Mouse (Mus musculus) bone marrow macrophage, adult 2 months (primary cell): ENCODE results near the gene Fmnl3. TPM values are rescaled to one million over a fixed set of nuclear protein-coding genes. Genes with fewer than 3 reads are reported as not detected.

Experiments used
- H3K27ac ChIP-seq: 2 replicates; pipeline ENCODE4 v1.5.1; 2012; ENCODE audit warnings: low read depth, low read length; ENCODE audit not compliant: insufficient read depth
- H3K4me1 ChIP-seq: 2 replicates; pipeline ENCODE4 v1.6.1; 2012; ENCODE audit warnings: low read length; ENCODE audit not compliant: control insufficient read depth, insufficient read depth
- H3K4me3 ChIP-seq: 2 replicates; pipeline ENCODE4 v1.5.1; 2012; ENCODE audit warnings: mild to moderate bottlenecking, low read length, moderate library complexity; ENCODE audit not compliant: insufficient read depth
- CTCF ChIP-seq: IDR thresholded peaks from 2 replicates; pipeline ENCODE4 v1.5.1; 2012; ENCODE audit warnings: low read depth, mild to moderate bottlenecking, low read length, moderate library complexity
- POLR2A ChIP-seq: IDR thresholded peaks from 2 replicates; pipeline ENCODE4 v1.6.1; 2012; ENCODE audit warnings: mild to moderate bottlenecking, low read depth, low read length, borderline replicate concordance
- polyA plus RNA-seq: library from polyadenylated mRNA; stranded (reverse); fragments of >200 nt; gene quantifications from 2 replicates; pipeline ENCODE4 v1.2.4, GENCODE M21; 2012; ENCODE audit not compliant: missing spikeins, insufficient read depth, insufficient read length

Fmnl3 gene
- polyA plus RNA-seq, 1 experiment, result 23.2 TPM

GRCm38 (mm10) chr15:99295484-99295981 is 74.7 kb downstream of the Fmnl3 start, which contains the start of gene Fam186b:
TSS of gene Fam186b (minus strand) at chr15:99295888.
- H3K4me1 ChIP-seq, result peaks cover 10% of the 10 kb centered on the region
- TF ChIP-seq CTCF (no peak), POLR2A (no peak)
- H3K27ac ChIP-seq, result no peak within 1 kb of the TSS
- peak within 1 kb of the TSS; percentile 69 for H3K4me3 ChIP-seq

- H3K4me1 ChIP-seq, result peaks cover 10% of the 10 kb centered on the region
- peak within 1 kb of the TSS; percentile 69 for H3K4me3 ChIP-seq
- no peak within 1 kb of the TSS for H3K27ac ChIP-seq
- TF ChIP-seq POLR2A, result no peak
These were observed 75.4 kb downstream of the Fmnl3 start, which contains the start of gene Prpf40b for GRCm38 (mm10) chr15:99294813-99295374. TSS of gene Prpf40b (plus strand) at chr15:99295087.

DNA sequence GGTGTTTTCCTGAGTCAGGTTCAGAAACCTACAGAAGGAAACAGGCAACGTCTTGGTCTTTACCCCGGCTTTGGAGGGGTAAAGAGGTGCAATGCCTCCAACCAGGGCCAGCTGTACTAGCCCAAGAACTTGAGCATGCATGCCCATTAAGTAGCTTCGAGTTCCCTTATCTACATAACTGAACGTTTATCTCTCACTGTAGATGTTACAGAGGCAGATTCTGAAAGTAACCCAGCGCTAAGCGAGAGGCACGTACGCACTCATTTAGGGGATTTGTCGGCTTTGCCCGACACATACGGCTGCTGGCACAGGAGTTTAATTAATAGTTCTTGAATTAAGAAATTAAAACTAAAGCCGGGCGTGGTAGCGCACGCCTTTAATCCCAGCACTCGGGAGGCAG is 76.0 kb downstream of the Fmnl3 start:
- Histone ChIP-seq H3K4me3 (peak overlapping the region; percentile 69), H3K4me1 (peaks cover 10% of the 10 kb centered on the region), H3K27ac (no peak overlapping the region)
- TF ChIP-seq POLR2A, result no peak
- TF ChIP-seq CTCF, result no peak

- H3K27ac ChIP-seq, result no peak overlapping the region
- no peak for TF ChIP-seq POLR2A
- TF ChIP-seq CTCF, result no peak
- H3K4me1 ChIP-seq, result peaks cover 6% of the 10 kb centered on the region
- H3K4me3 ChIP-seq, result no peak overlapping the region
These were observed 79.7 kb downstream of the Fmnl3 start for GRCm38 (mm10) chr15:99290586-99290985.

- H3K4me3 ChIP-seq, result no peak overlapping the region
- H3K4me1 ChIP-seq, result peaks cover 12% of the 10 kb centered on the region
- TF ChIP-seq POLR2A (no peak), CTCF (no peak)
- H3K27ac ChIP-seq, result no peak overlapping the region
These were observed 85.1 kb downstream of the Fmnl3 start for GRCm38 (mm10) chr15:99285189-99285535.

- H3K4me1 ChIP-seq, result peaks cover 12% of the 10 kb centered on the region
- TF ChIP-seq POLR2A (no peak), CTCF (no peak)
- H3K4me3 ChIP-seq, result no peak overlapping the region
- no peak overlapping the region for H3K27ac ChIP-seq
These were observed 85.6 kb downstream of the Fmnl3 start for GRCm38 (mm10) chr15:99284527-99285188.

- TF ChIP-seq POLR2A (no peak), CTCF (no peak)
- Histone ChIP-seq H3K27ac (no peak overlapping the region), H3K4me3 (no peak overlapping the region), H3K4me1 (peaks cover 12% of the 10 kb centered on the region)
These were observed 86.8 kb downstream of the Fmnl3 start for GRCm38 (mm10) chr15:99283456-99283855.

- no peak overlapping the region for H3K27ac ChIP-seq
- H3K4me1 ChIP-seq, result no peaks in the 10 kb centered on the region
- H3K4me3 ChIP-seq, result no peak overlapping the region
- no peak for TF ChIP-seq CTCF
- TF ChIP-seq POLR2A, result no peak
These were observed 92.0 kb downstream of the Fmnl3 start for GRCm38 (mm10) chr15:99278271-99278670.

- H3K27ac ChIP-seq, result no peak overlapping the region
These were observed 94.2 kb downstream of the Fmnl3 start for GRCm38 (mm10) chr15:99276095-99276494.

More at GRCm38 (mm10) chr15:99276095-99276494, 94.2 kb downstream of the Fmnl3 start:
- Histone ChIP-seq H3K4me1 (no peaks in the 10 kb centered on the region), H3K4me3 (no peak overlapping the region)
- no peak for TF ChIP-seq CTCF

Other genes with a start within 250 kb of the Fmnl3 start
- gene Spats2, start 244.6 kb downstream of the Fmnl3 start, polyA plus RNA-seq, result 5.9 and 7.3 TPM in 2 replicates
- not detected in 2 replicates for gene Kcnh3, start 145.6 kb downstream of the Fmnl3 start, polyA plus RNA-seq
- 29.4 and 29.9 TPM in 2 replicates for gene Mcrs1, start 118.5 kb downstream of the Fmnl3 start, polyA plus RNA-seq
- gene Prpf40b, start 75.4 kb downstream of the Fmnl3 start, polyA plus RNA-seq, result 11.0 and 16.2 TPM in 2 replicates
- gene Fam186b, start 74.6 kb downstream of the Fmnl3 start, polyA plus RNA-seq, result not detected in 2 replicates
- gene Tmbim6, start 22.4 kb upstream of the Fmnl3 start, polyA plus RNA-seq, result 647 and 669 TPM in 2 replicates
- gene Nckap5l, start 87.3 kb upstream of the Fmnl3 start, polyA plus RNA-seq, result 4.0 and 10.3 TPM in 2 replicates
- 5.2 and 6.7 TPM in 2 replicates for gene Bcdin3d, start 104.2 kb upstream of the Fmnl3 start, polyA plus RNA-seq
- gene Faim2, start 157.7 kb upstream of the Fmnl3 start, polyA plus RNA-seq, result 0.05 TPM in 1 of 2 replicates, not detected in the other
- not detected in 2 replicates for gene Aqp2, start 208.6 kb upstream of the Fmnl3 start, polyA plus RNA-seq
- not detected in 2 replicates for gene Aqp5, start 220.3 kb upstream of the Fmnl3 start, polyA plus RNA-seq
- gene Aqp6, start 230.9 kb upstream of the Fmnl3 start, polyA plus RNA-seq, result not detected in 2 replicates